Mouse (Mus musculus) midbrain, embryonic 14.5 days (tissue): ENCODE measurements around the gene Etnk2. TPM values are rescaled to one million over a fixed set of nuclear protein-coding genes. Genes with fewer than 3 reads are reported as not detected.

ENCODE experiments used
- ATAC-seq: fragments of 200-750 bp; cut with Nextera tagmentation; 2 replicates; pipeline ENCODE4 v1.8.0; 2017; ENCODE audit warnings: moderate number of reproducible peaks, moderate library complexity; ENCODE audit not compliant: low FRiP score, low TSS enrichment
- DNase-seq: peaks from one replicate; pipeline ENCODE4 v3.0.0-alpha.2; 2015
- H3K27ac ChIP-seq: fragments of 300-500 bp; sonication (generic); replicated peaks from 2 replicates; pipeline ENCODE4 v1.5.1; 2014; ENCODE audit warnings: mild to moderate bottlenecking, low read depth, low read length, moderate library complexity
- H3K27me3 ChIP-seq: fragments of 300-500 bp; sonication (generic); 2 replicates; pipeline ENCODE4 v1.6.1; 2014; ENCODE audit warnings: low read length, control low read depth, mixed read lengths; ENCODE audit not compliant: control insufficient read depth, insufficient read depth
- H3K36me3 ChIP-seq: fragments of 300-500 bp; sonication (generic); 2 replicates; pipeline ENCODE4 v1.6.1; 2014; ENCODE audit warnings: low read length, control low read depth; ENCODE audit not compliant: control insufficient read depth, insufficient read depth
- H3K4me1 ChIP-seq: fragments of 300-500 bp; sonication (generic); 2 replicates; pipeline ENCODE4 v1.6.1; 2014; ENCODE audit warnings: mild to moderate bottlenecking, antibody characterized with exemption, low read length, control low read depth; ENCODE audit not compliant: control insufficient read depth, insufficient read depth
- H3K4me2 ChIP-seq: fragments of 300-500 bp; sonication (generic); 2 replicates; pipeline ENCODE4 v1.6.1; 2014; ENCODE audit warnings: mild to moderate bottlenecking, low read length, moderate library complexity
- H3K4me3 ChIP-seq: fragments of 300-500 bp; sonication (generic); replicated peaks from 2 replicates; pipeline ENCODE4 v1.5.1; 2014; ENCODE audit warnings: low read depth, low read length
- H3K9ac ChIP-seq: fragments of 300-500 bp; sonication (generic); replicated peaks from 2 replicates; pipeline ENCODE4 v1.6.1; 2014; ENCODE audit warnings: mild to moderate bottlenecking, low read length, moderate library complexity
- H3K9me3 ChIP-seq: fragments of 300-500 bp; sonication (generic); 2 replicates; pipeline ENCODE4 v1.6.1; 2016; ENCODE audit warnings: low read length, control low read depth, mixed read lengths; ENCODE audit not compliant: control insufficient read depth
- WGBS: fragments of 180-500 bp; shearing (Covaris S2); extraction: QIAGEN DNeasy Blood & Tissue Kit; methylation state at CpG from one replicate; pipeline ENCODE4 v1.1.7; 2014; 5-methylcytosine and 5-hydroxymethylcytosine counted together
- polyA plus RNA-seq: library from polyadenylated mRNA; unstranded; fragments of >200 nt; fragmentation: Nextera tagmentation; extraction: Ambion mirVana; gene quantifications from 2 replicates; pipeline ENCODE4 v1.2.1, GENCODE M21; 2014

Gene Etnk2
- 11.2 and 15.6 TPM in 2 replicates for polyA plus RNA-seq

- Histone ChIP-seq H3K9me3 (no peaks in the 10 kb centered on the region), H3K4me1 (peaks cover 8% of the 10 kb centered on the region; the same call in 1 of the 2 replicates), H3K27me3 (peaks cover 13% of the 10 kb centered on the region), H3K9ac (peak within 1 kb of the TSS; percentile 74), H3K36me3 (no peaks in the 10 kb centered on the region), H3K27ac (peak within 1 kb of the TSS; percentile 55; the same call in 1 of the 2 replicates), H3K4me2 (peak within 1 kb of the TSS; percentile 96), H3K4me3 (peak within 1 kb of the TSS; percentile 65)
- peak; percentile 76 for ATAC-seq
- DNase-seq, result peak; percentile 86
- under 1% methylated on average over 50 of the region's 52 CpGs for WGBS
These were observed at the start of gene Etnk2 for GRCm38 (mm10) chr1:133363276-133364021. TSS of gene Etnk2 (plus strand) at chr1:133363572.

GRCm38 (mm10) chr1:133314364-133314763 is 49.0 kb upstream of the Etnk2 start:
- no peaks in the 10 kb centered on the region for H3K9me3 ChIP-seq
- no peak overlapping the region for H3K4me3 ChIP-seq
- H3K4me1 ChIP-seq, result peaks cover 6% of the 10 kb centered on the region; the same call in 1 of the 2 replicates
- H3K4me2 ChIP-seq, result no peak overlapping the region
- ATAC-seq (no peak), DNase-seq (peak; percentile 79)
- no peak overlapping the region for H3K9ac ChIP-seq
- WGBS, result 22% methylated on average over 8 of the region's 8 CpGs
- H3K36me3 ChIP-seq, result no peaks in the 10 kb centered on the region
- H3K27me3 ChIP-seq, result no peaks in the 10 kb centered on the region
- H3K27ac ChIP-seq, result no peak overlapping the region

- H3K36me3 ChIP-seq, result no peaks in the 10 kb centered on the region
- WGBS, result 80% methylated on average over 6 of the region's 6 CpGs
- H3K4me3 ChIP-seq, result no peak overlapping the region
- H3K27me3 ChIP-seq, result no peaks in the 10 kb centered on the region
- H3K9ac ChIP-seq, result no peak overlapping the region
- no peaks in the 10 kb centered on the region for H3K9me3 ChIP-seq
- H3K4me1 ChIP-seq, result peaks cover 6% of the 10 kb centered on the region; the same call in 1 of the 2 replicates
- no peak overlapping the region for H3K27ac ChIP-seq
- DNase-seq, result no peak
- ATAC-seq, result no peak
- H3K4me2 ChIP-seq, result no peak overlapping the region
These were observed 47.6 kb upstream of the Etnk2 start for GRCm38 (mm10) chr1:133315775-133316174.

- ATAC-seq (no peak), DNase-seq (no peak)
- Histone ChIP-seq H3K4me3 (no peak overlapping the region), H3K27ac (no peak overlapping the region), H3K36me3 (no peaks in the 10 kb centered on the region), H3K9ac (no peak overlapping the region), H3K9me3 (no peaks in the 10 kb centered on the region), H3K4me2 (no peak overlapping the region), H3K4me1 (peaks cover 6% of the 10 kb centered on the region; the same call in 1 of the 2 replicates), H3K27me3 (no peaks in the 10 kb centered on the region)
- WGBS, result 82% methylated on average over 4 of the region's 4 CpGs
These were observed 46.8 kb upstream of the Etnk2 start for GRCm38 (mm10) chr1:133316577-133316976.

- 86% methylated on average over 1 of the region's 1 CpGs for WGBS
- Histone ChIP-seq H3K27me3 (no peaks in the 10 kb centered on the region), H3K4me1 (peaks cover 6% of the 10 kb centered on the region; the same call in 1 of the 2 replicates), H3K4me3 (no peak overlapping the region), H3K9ac (no peak overlapping the region), H3K36me3 (no peaks in the 10 kb centered on the region), H3K27ac (no peak overlapping the region), H3K9me3 (no peaks in the 10 kb centered on the region), H3K4me2 (no peak overlapping the region)
- DNase-seq (peak; percentile 41), ATAC-seq (no peak)
These were observed 46.2 kb upstream of the Etnk2 start for GRCm38 (mm10) chr1:133317149-133317548.

- ATAC-seq (no peak), DNase-seq (peak; percentile 25)
- no peaks in the 10 kb centered on the region for H3K36me3 ChIP-seq
- H3K4me1 ChIP-seq, result no peaks in the 10 kb centered on the region
- H3K9ac ChIP-seq, result no peak within 1 kb of the TSS
- WGBS, result 78% methylated on average over 13 of the region's 13 CpGs
- H3K4me3 ChIP-seq, result no peak within 1 kb of the TSS
- H3K27ac ChIP-seq, result no peak within 1 kb of the TSS
- no peak within 1 kb of the TSS for H3K4me2 ChIP-seq
- H3K9me3 ChIP-seq, result no peaks in the 10 kb centered on the region
- no peaks in the 10 kb centered on the region for H3K27me3 ChIP-seq
These were observed 42.0 kb upstream of the Etnk2 start, which contains the start of gene Kiss1 for GRCm38 (mm10) chr1:133321267-133321925. TSS of gene Kiss1 (plus strand) at chr1:133321875.

GRCm38 (mm10) chr1:133323333-133323732 is 40.0 kb upstream of the Etnk2 start:
- H3K4me1 ChIP-seq, result no peaks in the 10 kb centered on the region
- H3K4me3 ChIP-seq, result no peak overlapping the region
- no peak overlapping the region for H3K4me2 ChIP-seq
- H3K9me3 ChIP-seq, result no peaks in the 10 kb centered on the region
- H3K9ac ChIP-seq, result no peak overlapping the region
- no peak overlapping the region for H3K27ac ChIP-seq
- WGBS, result 50% methylated on average over 5 of the region's 5 CpGs
- H3K27me3 ChIP-seq, result no peaks in the 10 kb centered on the region
- DNase-seq, result no peak
- no peaks in the 10 kb centered on the region for H3K36me3 ChIP-seq
- ATAC-seq, result no peak

- Histone ChIP-seq H3K9me3 (no peaks in the 10 kb centered on the region), H3K9ac (no peak overlapping the region), H3K4me3 (no peak overlapping the region), H3K27ac (no peak overlapping the region), H3K4me2 (no peak overlapping the region), H3K36me3 (no peaks in the 10 kb centered on the region), H3K4me1 (peaks cover 12% of the 10 kb centered on the region), H3K27me3 (peaks cover 10% of the 10 kb centered on the region; the same call in 1 of the 2 replicates)
- no peak for ATAC-seq
- DNase-seq, result no peak
- WGBS, result 93% methylated on average over 8 of the region's 8 CpGs
These were observed 37.4 kb upstream of the Etnk2 start for GRCm38 (mm10) chr1:133325951-133326350.
